Mouse (Mus musculus) megakaryocyte-erythroid progenitor cell, adult 5-6 weeks (primary cell): ENCODE measurements around the gene Scamp2. TPM values are rescaled to one million over a fixed set of nuclear protein-coding genes. Genes with fewer than 3 reads are reported as not detected.

Source experiments
- ATAC-seq: replicated peaks from 2 replicates; pipeline ENCODE4 v1.8.0; 2016; ENCODE audit warnings: mild to moderate bottlenecking, inconsistent platforms; ENCODE audit not compliant: severe bottlenecking, poor library complexity, low FRiP score, low TSS enrichment
- total RNA-seq, 2 experiments: library from RNA; stranded (forward) in 1 of 2; stranded (reverse) in 1 of 2; fragments of 200-1000, 215-1000 nt in 1 of 2; fragments of >200 nt in 1 of 2; fragmentation: Nextera tagmentation in 1 of 2; gene quantifications; 2 replicates each; pipeline ENCODE4 v1.2.3; 2014 to 2017

Gene Scamp2
- total RNA-seq (2014; fragmentation: Nextera tagmentation) (21.5 and 45.2 TPM in 2 replicates), total RNA-seq (2017) (10.1 and 22.2 TPM in 2 replicates)

- peak; percentile 99 for ATAC-seq
Observed at GRCm38 (mm10) chr9:57560861-57561710, at the start of gene Scamp2. Scamp2 (plus strand) TSS chr9:57560943.

DNA sequence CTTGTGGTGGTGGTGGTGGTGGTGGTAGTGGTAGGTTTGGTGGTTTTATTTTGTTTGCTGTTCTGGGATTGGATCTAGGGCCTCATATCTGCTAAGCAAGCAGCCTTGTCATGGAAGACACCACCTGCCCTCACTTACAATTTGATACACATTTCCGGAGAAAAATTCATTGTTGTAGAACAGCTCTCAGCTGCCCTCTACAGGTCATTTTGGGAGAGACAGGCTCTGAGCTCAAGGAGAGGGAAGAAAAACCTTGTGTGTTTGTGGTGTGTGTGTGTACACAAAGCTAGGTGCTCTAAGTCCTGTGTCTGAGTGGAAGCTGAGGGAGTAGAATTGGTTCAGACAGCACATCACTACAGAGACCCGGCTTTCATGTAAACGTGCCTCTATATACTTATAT, 43.6 kb upstream of the Scamp2 start:
- ATAC-seq = peak; percentile 54

DNA sequence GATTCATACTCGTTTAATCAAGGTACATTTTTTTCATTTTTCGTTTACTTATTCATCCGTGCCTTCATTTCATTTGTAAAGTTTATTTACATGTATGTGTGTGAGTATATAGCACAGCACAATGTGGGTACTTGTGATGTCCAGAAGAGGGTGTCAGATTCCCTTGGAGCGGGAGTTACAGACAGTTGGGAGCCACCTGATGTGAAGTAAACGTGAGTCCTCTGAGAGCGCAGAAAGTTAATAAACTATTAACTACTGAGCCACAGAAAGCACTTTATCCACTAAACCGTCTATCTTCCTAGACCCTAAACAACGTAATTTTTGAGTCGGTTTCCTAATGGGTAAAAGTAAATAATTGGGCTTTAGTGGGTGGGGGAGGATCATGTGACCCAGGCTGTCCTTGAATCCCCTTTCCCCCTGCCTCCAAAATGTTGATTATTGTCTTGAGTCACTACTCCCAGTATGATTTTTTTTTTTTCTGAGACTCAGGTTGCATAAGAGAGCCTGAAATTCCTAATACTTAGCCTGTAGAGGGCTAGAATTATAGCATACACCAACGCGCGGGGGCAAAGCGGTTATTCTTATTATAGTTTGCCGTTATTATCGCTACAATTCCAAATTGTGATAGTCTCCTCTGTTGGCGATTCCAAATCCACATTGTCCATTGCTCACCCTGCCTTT, 40.2 kb upstream of the Scamp2 start:
- no peak for ATAC-seq

DNA sequence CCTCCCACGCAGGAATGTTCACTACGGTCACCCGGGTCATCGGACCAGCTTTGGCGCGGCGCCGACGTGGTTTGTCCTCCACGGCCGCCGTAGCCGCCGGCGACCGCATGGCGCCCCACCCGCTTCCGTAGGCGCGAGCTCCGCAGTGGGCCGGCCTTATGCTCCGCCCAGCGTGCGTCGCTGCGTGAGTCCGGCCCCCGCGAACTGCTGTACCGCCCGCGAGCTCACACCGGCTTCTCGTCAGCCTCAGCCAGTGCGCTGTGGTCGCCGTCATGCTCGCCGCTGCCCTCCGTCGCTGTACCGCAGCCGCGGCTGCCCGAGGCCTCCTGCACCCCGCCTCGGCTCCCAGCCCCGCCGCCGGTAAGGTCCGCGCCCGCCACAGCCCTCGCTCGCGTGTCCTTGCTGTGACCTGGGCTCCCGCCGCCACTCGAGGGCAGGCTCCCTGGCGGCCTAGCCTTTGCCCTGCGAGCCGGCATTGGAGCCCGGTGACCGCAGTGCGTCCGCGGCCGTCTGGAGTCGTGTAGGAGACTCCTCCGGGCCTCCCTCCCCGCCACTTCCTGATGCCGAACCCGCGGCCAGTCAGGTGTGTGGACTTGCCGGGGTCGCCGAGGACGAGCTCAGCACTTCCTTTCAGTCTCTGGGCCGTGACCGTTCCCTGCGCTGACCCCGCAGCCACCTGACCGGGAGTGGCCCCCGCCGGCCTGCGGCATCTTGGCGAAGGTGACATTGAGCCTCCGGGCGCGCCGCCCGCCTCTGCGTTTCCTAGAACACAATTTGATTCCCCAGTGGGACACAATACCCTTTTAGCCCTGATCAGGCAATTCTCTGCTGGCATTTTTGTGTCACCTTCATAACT, 39.5 kb upstream of the Scamp2 start, which contains the start of gene Cox5a:
Gene Cox5a, plus strand, starts transcription at position 219 of the 856 bp plus-strand sequence.
- peak; percentile 97 for ATAC-seq

- ATAC-seq = no peak
Observed at GRCm38 (mm10) chr9:57522114-57522860, 38.5 kb upstream of the Scamp2 start.

GRCm38 (mm10) chr9:57522861-57523246, 37.9 kb upstream of the Scamp2 start:
- no peak for ATAC-seq

GRCm38 (mm10) chr9:57523754-57524153, 37.0 kb upstream of the Scamp2 start:
- ATAC-seq = 0 out of 2 replicates have a peak, but pooled peaks have one; percentile 46

GRCm38 (mm10) chr9:57524439-57524838, 36.3 kb upstream of the Scamp2 start:
- no peak for ATAC-seq

GRCm38 (mm10) chr9:57525516-57525915, 35.2 kb upstream of the Scamp2 start:
- ATAC-seq = no peak

- ATAC-seq = no peak
Observed at GRCm38 (mm10) chr9:57526435-57526834, 34.3 kb upstream of the Scamp2 start.

GRCm38 (mm10) chr9:57531946-57532345, 28.8 kb upstream of the Scamp2 start:
- no peak for ATAC-seq

DNA sequence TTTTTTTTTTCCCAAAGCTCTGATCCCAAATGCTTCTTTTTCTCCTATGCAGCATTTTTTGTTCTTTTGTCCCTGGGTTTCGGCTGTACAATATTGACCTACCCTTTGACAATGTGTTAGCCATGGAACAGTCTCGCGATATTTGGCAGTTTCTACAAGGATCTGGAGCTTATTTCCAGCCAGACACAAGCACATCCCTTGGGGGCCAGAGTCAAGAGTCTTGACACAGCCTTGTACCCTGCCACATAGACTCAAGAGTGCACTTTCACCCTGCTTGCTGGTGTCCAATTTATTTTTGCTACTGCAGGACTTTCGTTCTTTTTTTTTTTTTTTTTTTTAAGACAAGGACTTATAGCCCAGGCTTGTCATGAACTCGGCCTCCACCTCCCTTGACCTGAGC, 24.4 kb upstream of the Scamp2 start:
- no peak for ATAC-seq

- peak; percentile 93 for ATAC-seq
Observed at GRCm38 (mm10) chr9:57537044-57537727, 23.6 kb upstream of the Scamp2 start, which contains the start of gene Fam219b. Fam219b (plus strand) TSS chr9:57537528.

GRCm38 (mm10) chr9:57537728-57538181, 23.0 kb upstream of the Scamp2 start:
- no peak for ATAC-seq

DNA sequence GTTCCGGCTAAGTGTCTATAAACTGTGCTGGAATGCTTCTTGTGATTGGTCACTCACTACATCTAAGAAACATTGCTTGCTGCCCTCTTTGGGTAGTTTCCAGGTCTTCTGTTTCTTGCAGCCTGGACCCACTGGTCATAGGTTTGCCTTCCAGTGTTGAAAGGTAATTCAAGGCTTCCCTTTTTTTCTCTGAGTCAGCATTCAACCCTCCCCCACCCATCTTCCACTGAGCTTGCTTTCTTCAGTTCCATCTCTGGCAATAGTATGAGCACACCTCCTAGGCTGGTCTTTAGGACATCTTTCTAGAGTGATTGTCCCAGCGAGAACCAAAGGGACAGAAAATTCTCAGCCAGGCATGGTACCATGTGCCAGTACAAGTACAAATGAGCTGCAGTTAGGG, 21.2 kb upstream of the Scamp2 start:
- no peak for ATAC-seq

DNA sequence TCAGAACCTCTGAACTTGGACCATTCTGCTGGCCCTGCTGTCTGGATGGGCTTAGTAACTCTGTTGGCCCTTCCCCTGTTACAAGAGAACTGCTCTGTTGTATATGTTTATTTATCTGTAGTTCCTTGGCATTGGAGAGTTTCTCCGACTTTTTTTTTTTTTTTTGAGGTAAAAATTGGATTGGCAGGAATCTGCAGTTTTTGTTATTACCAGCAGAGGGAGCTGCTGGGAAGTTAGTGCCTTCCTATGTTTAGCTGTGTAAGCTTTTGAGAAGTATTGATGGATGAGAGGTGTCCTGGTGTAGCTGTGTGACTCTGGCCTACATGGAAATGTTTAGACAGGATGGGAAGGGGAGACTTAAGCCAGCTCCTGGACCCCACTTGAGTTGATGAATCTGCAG, 19.4 kb upstream of the Scamp2 start:
- ATAC-seq = 0 out of 2 replicates have a peak, but pooled peaks have one; percentile 23

GRCm38 (mm10) chr9:57543951-57544350, 16.8 kb upstream of the Scamp2 start:
- no peak for ATAC-seq

- ATAC-seq = peak; percentile 75
Observed at GRCm38 (mm10) chr9:57547287-57547686, 13.5 kb upstream of the Scamp2 start.
